In the genomic region with DNA sequence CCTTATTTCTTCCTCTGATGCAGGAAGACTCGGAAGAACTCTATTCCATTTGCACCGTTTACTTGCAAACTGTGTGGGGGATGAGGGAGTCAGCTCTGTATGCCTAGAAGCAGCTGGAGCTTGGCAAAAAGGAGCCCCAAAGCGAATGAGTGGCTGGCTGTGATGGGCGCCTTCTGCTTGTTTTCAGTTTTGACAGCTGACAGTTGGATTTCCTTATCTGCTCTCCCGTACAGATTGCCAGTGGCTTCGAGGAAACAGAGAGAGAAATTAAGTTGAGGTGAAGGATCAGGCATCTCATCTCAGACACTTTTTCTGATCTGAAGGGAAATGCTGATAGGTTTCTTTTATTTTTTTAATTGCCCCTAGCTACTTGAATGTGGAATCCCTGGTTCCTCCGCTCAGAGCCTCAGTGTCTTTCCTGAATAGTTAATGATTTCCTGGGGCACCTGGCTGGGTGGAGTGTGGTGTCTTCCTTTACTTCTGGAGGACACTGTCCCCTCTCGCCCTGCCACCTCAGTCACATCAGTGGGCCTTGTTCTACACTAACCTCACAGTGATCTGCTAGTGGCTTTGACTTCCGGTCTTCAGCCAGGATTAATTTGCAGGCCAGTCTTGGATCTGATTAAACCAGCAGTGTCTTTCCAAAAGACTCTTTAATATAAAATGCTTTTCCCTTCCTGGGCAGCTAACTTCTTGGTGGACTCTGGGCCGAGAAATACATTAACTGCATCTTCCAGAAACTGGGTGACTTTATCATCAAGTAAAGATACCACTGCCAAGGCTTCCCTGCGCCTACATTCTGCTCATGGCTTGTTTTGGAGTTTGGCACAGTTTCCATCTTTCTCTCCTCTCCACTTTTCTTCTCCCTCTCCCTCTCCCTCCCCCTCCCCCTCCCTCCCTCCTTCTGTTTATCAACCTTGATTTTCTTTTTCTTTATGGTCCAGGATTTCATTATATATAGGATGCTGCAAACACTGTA, we compare ENCODE assay signal across 8 mouse cellular contexts. TPM values are rescaled to one million over a fixed set of nuclear protein-coding genes. Genes with fewer than 3 reads are reported as not detected.
DNase-seq lines count a peak whose midpoint lies in the region; ATAC-seq and TF ChIP-seq lines count a peak whose summit lies in the region.

No protein-coding gene starts in this region.

- peak; percentile 83 for ATAC-seq in frontal cortex, adult (ENCODE audit: low TSS enrichment)
- ATAC-seq in midbrain, embryonic 12.5 days (ENCODE audit: low FRiP score, low read depth): no peak

- H3K9ac ChIP-seq in midbrain, embryonic 12.5 days (replicated peaks): no peak overlapping the region

- TF ChIP-seq CTCF in layer of hippocampus, adult 2 months (conservative IDR thresholded peaks at IDR 0.05): no peak

- peak overlapping the region; percentile 32; the same call in 1 of the 2 replicates for H3K27ac ChIP-seq in layer of hippocampus, adult 2 months
- H3K27ac ChIP-seq in midbrain, embryonic 12.5 days (replicated peaks): no peak overlapping the region

- no peak overlapping the region for H3K4me3 ChIP-seq in layer of hippocampus, adult 2 months
- H3K4me3 ChIP-seq in midbrain, embryonic 12.5 days: no peak overlapping the region

- DNase-seq in cerebellum, postnatal 14 days: peak; percentile 54 to 57
- DNase-seq in cerebellum, postnatal 36 days: no peak
- DNase-seq in layer of hippocampus, adult 2 months (ENCODE audit: low spot score in 2 of 2): peak; percentile 60 to 84
- no peak for DNase-seq in adipocyte (ENCODE audit: low spot score)
- no peak for DNase-seq in adrenal gland, postnatal 4 days (ENCODE audit: low spot score in 2 of 2)
- DNase-seq in thymus, postnatal 10 days (ENCODE audit: low spot score in 2 of 2): no peak

- peaks cover 20% of the 10 kb centered on the region for H3K4me1 ChIP-seq in midbrain, embryonic 12.5 days

- no peaks in the 10 kb centered on the region for H3K9me3 ChIP-seq in midbrain, embryonic 12.5 days

- no peaks in the 10 kb centered on the region for H3K36me3 ChIP-seq in midbrain, embryonic 12.5 days

- H3K4me2 ChIP-seq in midbrain, embryonic 12.5 days (replicated peaks): peak overlapping the region; percentile 8; the same call in 1 of the 2 replicates

- 0 out of 2 replicates have a peak, but pooled peaks cover 4% of the 10 kb centered on the region for H3K27me3 ChIP-seq in midbrain, embryonic 12.5 days

- 53% methylated on average over 11 of the region's 11 CpGs for WGBS in midbrain, embryonic 12.5 days

RNA-seq across cellular contexts. Expression of gene Dock1, which starts 55.4 kb away (rescaled TPM):
- total RNA-seq in layer of hippocampus, adult 2 months (2021): 10 to 100 TPM; 23.8 to 26.5 TPM
- polyA plus RNA-seq in midbrain, embryonic 12.5 days (2016; fragmentation: Nextera tagmentation; extraction: Ambion mirVana): 17.7 and 18.4 TPM in 2 replicates
- 100 to 1,000 TPM; 146 to 153 TPM for total RNA-seq in adrenal gland, postnatal 4 days (2021)

Comparison
In these comparisons a context has a peak if more than half of its experiments do, and no peak if none do; other contexts are left out.
1. DNase-seq: peak in cerebellum, postnatal 14 days (2 of 2) and layer of hippocampus, adult 2 months (2 of 2); none in cerebellum, postnatal 36 days (0 of 2), adipocyte (single experiment), adrenal gland, postnatal 4 days (0 of 2) and thymus, postnatal 10 days (0 of 2).
2. RNA of gene Dock1, which starts 55.4 kb away (total RNA-seq): 146 to 153 TPM in adrenal gland, postnatal 4 days; 23.8 to 26.5 TPM in layer of hippocampus, adult 2 months; every median in the first group is over 4 times any median in the second.